Mouse (Mus musculus) liver, adult 2 months (tissue): ENCODE measurements around the gene Gm8773. TPM values are rescaled to one million over a fixed set of nuclear protein-coding genes. Genes with fewer than 3 reads are reported as not detected.

Source experiments
- DNase-seq: peaks from one replicate; pipeline ENCODE4 v3.0.0-alpha.2; 2011; ENCODE audit warnings: low read depth, low spot score; ENCODE audit errors: extremely low read depth
- H3K27ac ChIP-seq: fragments of 200-500 bp; replicated peaks from 2 replicates; pipeline ENCODE4 v1.5.1; 2012; ENCODE audit warnings: low read depth, mild to moderate bottlenecking, control low read depth, inconsistent platforms, low read length; ENCODE audit not compliant: insufficient read depth
- H3K27me3 ChIP-seq: fragments of 200-500 bp; 2 replicates; pipeline ENCODE4 v1.6.1; 2012; ENCODE audit warnings: mild to moderate bottlenecking, moderate library complexity, low read length, inconsistent platforms; ENCODE audit not compliant: control insufficient read depth, insufficient read depth
- H3K36me3 ChIP-seq: fragments of 200-500 bp; 2 replicates; pipeline ENCODE4 v1.6.1; 2012; ENCODE audit warnings: low read length, inconsistent platforms; ENCODE audit not compliant: control insufficient read depth, insufficient read depth
- H3K4me1 ChIP-seq: fragments of 200-500 bp; 2 replicates; pipeline ENCODE4 v1.6.1; 2011; ENCODE audit warnings: low read length; ENCODE audit not compliant: control insufficient read depth, insufficient read depth
- H3K4me3 ChIP-seq: fragments of 200-500 bp; 2 replicates; pipeline ENCODE4 v1.5.1; 2011; ENCODE audit warnings: low read depth, mild to moderate bottlenecking, control low read depth, low read length, moderate library complexity; ENCODE audit not compliant: insufficient read depth
- H3K79me2 ChIP-seq: fragments of 200-500 bp; 2 replicates; pipeline ENCODE4 v1.6.1; 2012; ENCODE audit warnings: inconsistent platforms, mild to moderate bottlenecking, low read length, moderate library complexity; ENCODE audit not compliant: control insufficient read depth, insufficient read depth
- H3K9ac ChIP-seq: fragments of 200-500 bp; 2 replicates; pipeline ENCODE4 v1.6.1; 2012; ENCODE audit warnings: low read depth, mild to moderate bottlenecking, control low read depth, inconsistent platforms, low read length
- CTCF ChIP-seq: fragments of 200-500 bp; IDR thresholded peaks from 2 replicates; pipeline ENCODE4 v1.5.1; 2011; ENCODE audit warnings: low read depth, low read length, control low read depth
- POLR2A ChIP-seq: fragments of 200-500 bp; IDR thresholded peaks from 2 replicates; pipeline ENCODE4 v1.6.1; 2011; ENCODE audit warnings: low read length, control low read depth; ENCODE audit not compliant: insufficient read depth; ENCODE audit errors: extremely low read depth
- WGBS: fragments of 180-500 bp; shearing (Covaris S2); methylation state at CpG from one replicate; pipeline ENCODE4 v1.1.7; 2018; 5-methylcytosine and 5-hydroxymethylcytosine counted together
- polyA plus RNA-seq: library from polyadenylated mRNA; depleted of rRNA; stranded (reverse); fragments of >200 nt; gene quantifications from 2 replicates; pipeline ENCODE4 v1.2.3, GENCODE M21; 2012
- total RNA-seq: library from RNA; depleted of rRNA; stranded (reverse); fragments of >200 nt; gene quantifications from 2 replicates; pipeline ENCODE4 v1.2.3, GENCODE M21; 2014

The Gm8773 gene
- total and polyA plus RNA-seq, 2 experiments, result not detected

DNA sequence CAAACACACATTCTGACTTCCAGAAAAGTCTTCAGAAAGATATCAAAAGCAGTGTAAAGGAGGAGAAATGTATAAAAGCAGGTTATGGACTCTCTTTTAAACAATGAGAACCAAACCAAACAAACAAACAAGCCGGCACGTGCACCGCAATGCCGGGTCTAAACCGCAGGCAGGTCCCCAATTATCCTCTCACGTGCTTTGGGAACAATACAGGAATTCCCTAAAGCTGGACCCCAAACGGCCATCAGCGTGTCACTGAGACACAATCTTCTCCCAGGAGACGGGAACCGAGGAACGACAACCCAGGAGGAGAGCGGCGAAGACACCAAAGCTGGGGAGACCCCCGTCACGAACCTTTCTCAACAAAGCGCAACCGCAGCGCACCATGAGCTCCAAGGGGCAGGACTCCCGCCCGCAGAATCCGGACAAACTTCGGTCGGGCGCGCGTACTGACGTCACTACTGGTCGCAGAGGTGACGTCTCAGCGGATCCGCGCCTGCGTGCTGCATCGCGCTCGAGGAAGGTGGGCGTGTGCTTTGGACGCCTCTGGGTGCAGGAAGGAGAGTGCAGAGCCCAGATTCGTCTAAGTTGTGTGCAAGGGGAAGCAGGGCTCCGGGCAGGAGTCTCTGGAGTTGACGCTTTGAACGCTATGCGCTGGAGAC is 14.4 kb upstream of the Gm8773 start, which contains the start of gene Gtpbp10:
Gene Gtpbp10 (minus strand): TSS at position 460 of the 662 bp plus-strand sequence.
- Histone ChIP-seq H3K79me2 (no peaks in the 10 kb centered on the region), H3K4me3 (peak within 1 kb of the TSS; percentile 69), H3K36me3 (peaks cover 4% of the 10 kb centered on the region; the same call in 1 of the 2 replicates), H3K27ac (peak within 1 kb of the TSS; percentile 7; the same call in 1 of the 2 replicates), H3K9ac (peak within 1 kb of the TSS; percentile 74), H3K27me3 (no peaks in the 10 kb centered on the region), H3K4me1 (peaks cover 4% of the 10 kb centered on the region; the same call in 1 of the 2 replicates)
- DNase-seq, result peak; percentile 73
- TF ChIP-seq POLR2A, result no peak; the same call in 1 of the 2 replicates
- no peak for TF ChIP-seq CTCF
- under 1% methylated on average over 43 of the region's 43 CpGs for WGBS

- Histone ChIP-seq H3K79me2 (no peaks in the 10 kb centered on the region), H3K27me3 (no peaks in the 10 kb centered on the region), H3K4me1 (peaks cover 4% of the 10 kb centered on the region; the same call in 1 of the 2 replicates), H3K9ac (peak overlapping the region; percentile 24; the same call in 1 of the 2 replicates), H3K36me3 (peaks cover 4% of the 10 kb centered on the region; the same call in 1 of the 2 replicates), H3K4me3 (peak overlapping the region; percentile 69), H3K27ac (no peak overlapping the region)
- no peak for DNase-seq
- TF ChIP-seq CTCF (no peak), POLR2A (no peak)
- WGBS, result 44% methylated on average over 8 of the region's 8 CpGs
Observed at GRCm38 (mm10) chr5:5559798-5560197, 13.8 kb upstream of the Gm8773 start.

GRCm38 (mm10) chr5:5561041-5561706 is 12.4 kb upstream of the Gm8773 start:
- WGBS, result 83% methylated on average over 4 of the region's 4 CpGs
- Histone ChIP-seq H3K27me3 (no peaks in the 10 kb centered on the region), H3K4me3 (no peak overlapping the region), H3K79me2 (no peaks in the 10 kb centered on the region), H3K9ac (no peak overlapping the region), H3K27ac (no peak overlapping the region), H3K36me3 (no peaks in the 10 kb centered on the region), H3K4me1 (peaks cover 4% of the 10 kb centered on the region; the same call in 1 of the 2 replicates)
- TF ChIP-seq CTCF (peak; percentile 13; the same call in 1 of the 2 replicates), POLR2A (no peak)
- peak; percentile 10 for DNase-seq

- Histone ChIP-seq H3K9ac (no peak overlapping the region), H3K4me3 (no peak overlapping the region), H3K27me3 (no peaks in the 10 kb centered on the region), H3K4me1 (peaks cover 4% of the 10 kb centered on the region; the same call in 1 of the 2 replicates), H3K79me2 (no peaks in the 10 kb centered on the region), H3K27ac (no peak overlapping the region), H3K36me3 (no peaks in the 10 kb centered on the region)
- no peak for DNase-seq
- WGBS, result 77% methylated on average over 3 of the region's 3 CpGs
- TF ChIP-seq CTCF (no peak), POLR2A (no peak)
Observed at GRCm38 (mm10) chr5:5562435-5562834, 11.2 kb upstream of the Gm8773 start.

- Histone ChIP-seq H3K79me2 (no peaks in the 10 kb centered on the region), H3K4me1 (no peaks in the 10 kb centered on the region), H3K27ac (no peak overlapping the region), H3K4me3 (no peak overlapping the region), H3K9ac (no peak overlapping the region), H3K27me3 (no peaks in the 10 kb centered on the region), H3K36me3 (no peaks in the 10 kb centered on the region)
- WGBS, result 84% methylated on average over 3 of the region's 3 CpGs
- TF ChIP-seq CTCF (no peak), POLR2A (no peak)
- no peak for DNase-seq
Observed at GRCm38 (mm10) chr5:5587686-5588085, 14.1 kb downstream of the Gm8773 start.

- 59% methylated on average over 3 of the region's 3 CpGs for WGBS
Observed at GRCm38 (mm10) chr5:5610540-5610939, 36.9 kb downstream of the Gm8773 start.

More at GRCm38 (mm10) chr5:5610540-5610939, 36.9 kb downstream of the Gm8773 start:
- H3K36me3 ChIP-seq, result no peaks in the 10 kb centered on the region
- H3K27ac ChIP-seq, result no peak overlapping the region
- no peak for DNase-seq
- H3K27me3 ChIP-seq, result no peaks in the 10 kb centered on the region
- no peaks in the 10 kb centered on the region for H3K79me2 ChIP-seq
- H3K4me1 ChIP-seq, result no peaks in the 10 kb centered on the region
- no peak overlapping the region for H3K9ac ChIP-seq
- TF ChIP-seq POLR2A, result no peak
- TF ChIP-seq CTCF, result no peak
- no peak overlapping the region for H3K4me3 ChIP-seq
